Mouse (Mus musculus) right cerebral cortex, postnatal 14 days (tissue): ENCODE results near the gene Spred2.
"Not testable (repeated sequence)": the region's sequence is repeated elsewhere in the genome, so short reads cannot be mapped to it uniquely, and the experiment has no call there.

Source experiments
- DNase-seq: peaks from one replicate; pipeline ENCODE4 v3.0.0; 2022

The Spred2 gene

DNA sequence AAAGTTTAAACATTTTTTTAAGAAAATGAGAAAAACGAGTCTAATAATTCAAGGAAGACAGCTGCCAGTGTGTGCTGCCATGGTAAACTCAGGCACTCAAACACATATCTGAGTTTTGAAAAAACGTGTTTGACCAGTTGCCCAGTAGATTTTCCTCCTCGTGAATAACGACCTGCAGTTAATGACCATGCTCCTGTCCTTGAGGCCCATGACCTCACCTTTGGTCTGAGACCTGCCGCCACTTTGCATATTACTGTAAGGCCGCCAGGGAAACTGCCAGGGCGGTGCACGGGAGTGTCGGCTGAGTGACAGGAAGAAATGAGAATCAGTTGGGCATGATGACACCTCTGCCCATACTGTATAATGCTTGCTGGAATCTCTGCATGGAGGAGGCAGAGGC lies 103.5 kb downstream of the Spred2 start:
- DNase-seq, result no peak

GRCm38 (mm10) chr11:20028396-20028795 lies 104.2 kb downstream of the Spred2 start:
- DNase-seq, result no peak

- no peak for DNase-seq
Observed at GRCm38 (mm10) chr11:20029014-20029413, 104.8 kb downstream of the Spred2 start.

DNA sequence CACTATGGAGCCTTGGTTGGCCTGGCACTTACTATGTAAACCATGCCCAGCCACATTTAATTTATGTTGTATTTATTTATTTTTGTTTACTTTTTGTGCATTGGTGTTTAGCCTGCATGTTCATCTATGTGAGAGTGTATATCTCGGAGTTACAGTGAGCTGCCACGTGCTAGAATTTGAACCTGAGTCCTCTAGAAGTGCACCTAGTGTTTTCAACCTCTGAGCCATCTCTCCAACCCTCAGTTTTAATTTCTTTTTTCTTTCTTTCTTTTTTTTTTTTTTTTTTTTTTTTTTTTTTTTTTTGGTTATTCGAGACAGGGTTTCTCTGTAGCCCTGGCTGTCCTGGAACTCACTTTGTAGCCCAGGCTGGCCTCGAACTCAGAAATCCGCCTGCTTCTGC lies 106.8 kb downstream of the Spred2 start:
- DNase-seq, result not testable (repeated sequence)

DNA sequence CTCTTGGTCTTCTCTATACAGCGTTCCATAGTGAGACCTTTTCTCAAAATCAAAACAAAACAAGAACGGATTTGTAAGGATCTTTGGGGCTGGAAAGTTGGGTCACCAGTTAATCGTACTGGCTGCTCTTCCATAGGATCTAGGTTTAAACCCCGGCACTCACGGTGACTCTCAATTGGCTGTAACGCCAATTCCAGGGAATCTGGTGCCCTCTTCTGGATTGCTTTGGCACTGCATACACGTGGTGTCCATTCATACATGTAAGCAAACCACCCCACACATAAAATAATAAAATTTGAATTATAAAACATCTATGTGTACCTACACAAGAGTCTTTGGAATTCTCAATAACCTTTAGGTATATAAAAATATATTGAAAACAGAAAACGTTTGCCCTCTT lies 107.4 kb downstream of the Spred2 start:
- DNase-seq, result no peak

DNA sequence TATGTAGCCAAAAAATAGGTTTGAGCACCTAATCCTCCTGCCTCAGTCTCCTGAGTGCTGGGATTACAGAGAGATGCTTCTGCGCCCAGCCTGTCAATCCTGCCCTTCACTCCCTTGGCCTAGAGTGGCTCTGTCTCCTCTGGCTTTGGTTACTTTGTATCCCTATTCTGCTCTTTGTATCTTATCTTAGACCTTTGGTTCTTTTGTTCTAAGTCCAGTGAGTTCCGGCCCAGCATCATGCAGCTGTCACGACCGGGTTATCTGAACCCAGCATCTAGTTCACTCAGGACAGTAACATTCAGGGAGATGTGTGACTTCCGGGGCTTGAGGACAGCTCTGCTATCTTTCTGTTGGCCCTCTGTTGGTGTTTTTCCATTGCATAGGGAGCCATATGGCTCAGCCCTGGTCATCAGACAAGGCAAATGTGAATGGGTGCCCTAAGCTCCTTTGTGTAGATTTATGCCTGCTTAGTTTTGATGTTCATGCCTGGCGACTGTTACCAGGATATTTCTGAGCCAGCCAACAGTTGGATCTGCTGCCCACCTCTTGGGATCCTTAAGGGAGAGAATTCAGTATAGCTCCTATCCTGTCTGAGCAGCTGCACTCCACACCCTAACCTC lies 109.5 kb downstream of the Spred2 start:
- DNase-seq, result no peak

DNA sequence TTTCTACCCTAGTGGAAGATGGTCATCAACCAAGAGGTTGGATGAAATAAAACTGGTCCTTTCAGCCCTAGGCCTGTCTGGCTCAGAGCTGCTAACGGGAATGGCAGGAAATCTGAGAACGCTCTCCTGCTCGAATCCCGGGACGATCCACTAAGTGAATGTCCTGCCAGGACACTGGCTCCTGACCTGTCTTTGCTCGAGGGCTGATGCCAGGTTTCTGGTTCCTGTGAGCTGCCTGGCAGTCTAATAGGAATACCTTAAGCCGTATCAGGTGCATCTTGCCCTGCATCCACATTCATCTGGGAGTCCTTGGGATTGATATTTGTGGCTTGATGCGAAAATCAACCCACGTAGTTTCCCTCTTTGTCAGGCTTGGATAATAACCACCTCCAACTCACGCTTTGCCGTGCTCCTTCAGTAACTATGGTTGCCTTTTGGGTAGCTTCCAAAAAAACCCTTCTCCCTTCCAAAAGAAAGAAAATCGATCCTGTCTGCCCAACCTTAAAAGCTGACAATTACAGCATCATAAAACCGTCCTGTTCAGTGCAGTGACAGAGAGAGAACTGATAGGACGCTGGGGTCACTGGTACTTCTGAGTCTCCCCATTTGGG lies 110.3 kb downstream of the Spred2 start:
- no peak for DNase-seq

- DNase-seq, result peak; percentile 49
Observed at GRCm38 (mm10) chr11:20035343-20035928, 111.3 kb downstream of the Spred2 start.

DNA sequence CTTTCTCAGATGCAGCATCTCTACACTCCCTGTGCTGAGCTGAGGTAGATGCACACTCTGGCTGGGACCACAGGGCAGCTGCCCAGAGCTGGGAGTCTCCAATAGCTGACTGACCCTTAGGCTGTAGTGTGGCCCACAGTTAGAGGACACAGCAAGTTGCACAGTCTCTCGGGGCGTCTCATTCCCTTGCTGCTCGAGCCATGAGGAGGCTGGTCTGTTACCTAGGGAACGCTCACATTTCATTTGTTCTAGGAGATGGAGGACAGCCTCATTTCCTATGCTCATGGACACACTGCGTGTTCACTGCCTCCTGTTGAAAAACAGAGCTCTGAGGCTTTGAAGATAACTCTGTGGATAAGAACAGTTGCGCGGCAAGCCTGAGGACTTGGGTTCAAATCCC lies 111.8 kb downstream of the Spred2 start:
- DNase-seq, result no peak

DNA sequence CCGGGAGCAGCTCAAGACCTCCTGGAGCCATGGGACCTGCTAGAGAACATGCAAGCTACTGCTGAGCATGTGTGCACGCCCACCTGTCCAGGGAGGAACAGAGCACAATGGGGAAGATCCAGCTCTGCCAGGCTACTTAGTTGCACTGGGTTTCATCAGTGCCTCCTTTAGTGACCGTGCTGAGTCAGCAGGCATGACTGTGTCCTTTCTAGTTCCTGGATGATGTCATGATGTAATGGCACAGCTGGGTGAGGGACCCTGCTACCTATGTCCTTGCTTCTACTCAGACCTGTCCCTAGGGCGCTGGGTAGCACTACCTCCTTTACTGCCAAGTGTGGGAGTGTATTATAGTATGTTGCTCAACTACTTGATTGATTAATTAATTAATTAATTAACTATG lies 113.6 kb downstream of the Spred2 start:
- no peak for DNase-seq

DNA sequence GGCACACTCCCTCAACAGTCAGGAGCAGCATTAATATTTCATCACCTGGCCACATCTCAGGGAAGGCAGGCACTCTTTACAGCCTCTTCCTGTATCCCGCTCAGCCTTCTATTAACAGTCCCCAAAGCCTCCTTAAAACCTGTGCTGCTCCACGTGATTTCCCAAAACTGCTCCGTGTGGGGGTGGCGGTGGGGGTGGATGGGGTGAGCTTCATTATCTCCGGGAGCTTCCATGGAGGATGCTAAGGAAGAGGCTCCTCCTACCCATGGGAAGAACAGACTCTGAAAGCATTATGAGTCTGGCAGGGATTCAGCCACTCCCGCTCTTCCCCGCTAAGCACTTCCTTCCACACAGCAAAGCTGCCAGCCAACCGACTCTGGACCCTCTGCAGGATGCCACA lies 114.5 kb downstream of the Spred2 start:
- DNase-seq, result peak; percentile 58

DNA sequence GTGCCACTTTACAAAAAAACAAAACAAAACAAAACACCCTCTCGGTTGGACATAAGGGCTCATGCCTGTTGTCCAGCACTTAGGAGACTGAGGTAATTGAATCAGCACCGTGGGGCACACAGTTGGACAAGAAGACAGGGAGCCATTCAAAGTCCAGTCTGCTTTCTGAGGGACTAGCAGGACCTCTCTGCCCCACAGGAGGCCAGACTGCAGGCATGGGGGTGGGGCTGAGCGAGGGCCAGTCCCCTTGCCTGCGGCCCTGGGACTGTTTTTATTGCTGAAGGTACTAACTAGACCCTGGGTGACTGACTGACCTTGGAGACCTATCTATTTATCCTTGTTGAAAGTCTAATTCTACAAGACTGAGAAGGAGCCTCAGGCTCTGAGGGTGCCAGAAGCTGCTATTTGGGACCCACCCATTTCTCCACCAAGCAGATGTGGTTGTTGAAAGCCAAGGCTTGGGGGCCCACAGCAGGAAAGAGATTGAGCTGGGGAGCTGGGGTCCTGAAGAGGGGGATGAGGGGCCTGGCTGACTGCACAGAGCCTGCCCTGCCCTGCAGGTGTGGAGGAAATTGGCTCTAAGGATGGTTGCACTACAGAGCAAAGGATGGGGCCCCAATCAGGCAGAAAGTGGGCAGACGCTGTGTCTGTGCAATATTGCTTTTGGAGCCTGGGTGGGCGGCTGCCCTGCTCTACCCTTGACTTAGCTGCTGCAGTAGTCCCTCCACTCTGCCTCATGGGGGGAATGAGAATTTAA lies 117.2 kb downstream of the Spred2 start:
- no peak for DNase-seq

GRCm38 (mm10) chr11:20042106-20042505 lies 117.9 kb downstream of the Spred2 start:
- DNase-seq, result no peak

GRCm38 (mm10) chr11:20043256-20043655 lies 119.1 kb downstream of the Spred2 start:
- no peak for DNase-seq

GRCm38 (mm10) chr11:20045586-20045985 lies 121.4 kb downstream of the Spred2 start:
- no peak for DNase-seq

DNA sequence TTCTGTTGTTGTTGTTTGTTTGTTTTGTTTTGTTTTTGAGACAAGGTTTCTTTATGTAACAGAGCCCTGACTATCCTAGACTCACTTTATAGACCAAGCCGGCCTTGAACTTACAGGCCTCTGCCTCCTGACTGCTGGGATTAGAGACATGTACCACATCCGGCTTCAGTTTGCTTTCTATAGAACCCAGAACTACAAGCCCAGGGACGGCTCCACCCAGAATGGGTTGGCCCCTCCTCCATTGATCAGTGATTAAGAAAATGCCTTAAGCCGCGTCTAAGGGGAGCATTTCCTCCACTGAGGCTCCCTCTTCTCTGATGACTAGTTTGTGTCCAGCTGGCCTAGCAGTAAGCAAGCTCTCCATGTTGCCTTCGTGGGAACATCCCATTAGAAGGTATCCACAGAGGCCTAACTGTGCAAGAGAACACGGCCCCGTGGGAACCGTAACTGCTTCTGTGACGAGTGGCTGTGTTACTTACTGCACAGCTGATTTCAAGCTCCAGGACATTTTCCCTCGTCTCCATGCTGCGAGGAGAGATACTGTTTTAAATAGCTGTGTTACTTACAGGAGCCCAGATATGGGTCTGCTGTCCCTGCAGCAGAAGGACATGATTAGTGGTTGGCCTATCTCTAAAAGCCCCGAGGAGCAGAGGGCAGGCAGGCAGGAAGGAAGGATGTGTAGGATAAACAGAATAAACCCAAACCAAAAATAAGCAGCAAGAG lies 128.8 kb downstream of the Spred2 start:
- DNase-seq, result no peak

GRCm38 (mm10) chr11:20053951-20054350 lies 129.8 kb downstream of the Spred2 start:
- no peak for DNase-seq

- no peak for DNase-seq
Observed at GRCm38 (mm10) chr11:20054617-20055016, 130.4 kb downstream of the Spred2 start.

- DNase-seq, result no peak
Observed at GRCm38 (mm10) chr11:20056168-20056567, 132.0 kb downstream of the Spred2 start.

DNA sequence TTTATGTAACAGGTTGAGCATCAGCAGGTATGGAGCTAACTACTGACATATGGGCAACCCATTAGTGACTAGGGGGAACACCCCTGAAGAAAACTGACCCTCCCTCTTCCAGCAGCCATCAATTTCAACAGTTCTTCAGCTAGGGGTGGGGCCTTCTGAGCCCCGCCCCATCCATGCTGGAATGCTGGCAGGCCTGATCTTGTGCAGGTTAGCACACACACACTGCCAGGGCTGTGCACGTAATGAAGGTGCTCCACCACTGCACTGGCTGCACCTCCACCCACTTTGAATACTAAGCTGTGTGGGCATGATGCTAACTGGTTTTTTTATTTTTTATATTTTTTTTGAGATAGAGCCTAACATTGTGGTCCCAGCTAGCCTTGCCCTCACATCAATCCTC lies 133.3 kb downstream of the Spred2 start:
- no peak for DNase-seq

- DNase-seq, result no peak
Observed at GRCm38 (mm10) chr11:20059736-20060135, 135.6 kb downstream of the Spred2 start.

GRCm38 (mm10) chr11:20062801-20063200 lies 138.6 kb downstream of the Spred2 start:
- DNase-seq, result not testable (repeated sequence)

DNA sequence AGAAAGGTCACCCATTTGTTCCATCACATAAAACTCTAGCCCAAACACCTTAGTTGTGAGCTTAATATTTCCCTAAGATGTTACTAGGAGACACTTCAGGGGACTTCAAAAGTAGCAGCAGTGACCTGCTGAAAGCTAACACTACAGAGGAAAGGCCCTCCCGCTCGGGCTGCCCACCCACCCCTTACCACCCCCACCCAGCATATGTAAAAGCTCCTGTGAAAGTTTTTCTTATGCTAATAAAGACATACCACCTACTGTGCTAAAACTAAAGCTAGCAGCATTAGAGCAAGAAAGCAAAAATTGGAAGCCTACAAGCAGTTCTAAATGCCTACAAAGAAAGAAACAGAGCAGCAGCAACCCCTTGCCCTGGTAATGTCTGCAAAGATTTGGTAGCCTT lies 139.9 kb downstream of the Spred2 start:
- not testable (repeated sequence) for DNase-seq
